Mouse (Mus musculus) E14TG2a.4 (cell line): ENCODE results near the gene Izumo1r.

Experiments
- H3K27me3 ChIP-seq: 2 replicates; pipeline ENCODE4 v1.6.1; 2014; ENCODE audit warnings: low read length, control low read depth; ENCODE audit not compliant: insufficient read depth
- H3K36me3 ChIP-seq: 2 replicates; pipeline ENCODE4 v1.6.1; 2014; ENCODE audit warnings: low read length, control low read depth; ENCODE audit not compliant: insufficient read depth
- H3K4me1 ChIP-seq: replicated peaks from 2 replicates; pipeline ENCODE4 v1.6.1; 2014; ENCODE audit warnings: low read depth, low read length, control low read depth
- H3K4me3 ChIP-seq: replicated peaks from 2 replicates; pipeline ENCODE4 v1.5.1; 2014; ENCODE audit warnings: mild to moderate bottlenecking, low read length
- H3K9me3 ChIP-seq: 2 replicates; pipeline ENCODE4 v1.6.1; 2014; ENCODE audit warnings: low read length, control low read depth
- CTCF ChIP-seq: conservative IDR thresholded peaks from 2 replicates; pipeline ENCODE4 v1.5.1; 2014; ENCODE audit warnings: low read length
- NANOG ChIP-seq: IDR thresholded peaks from 2 replicates; pipeline ENCODE4 v1.6.1; 2014; ENCODE audit warnings: borderline replicate concordance, low read length, mixed read lengths
- POU5F1 ChIP-seq: IDR thresholded peaks from 2 replicates; pipeline ENCODE4 v1.6.1; 2014; ENCODE audit warnings: low read length, borderline replicate concordance

The Izumo1r gene

GRCm38 (mm10) chr9:14866957-14867356 is 36.8 kb downstream of the Izumo1r start:
- peaks cover 81% of the 10 kb centered on the region for H3K27me3 ChIP-seq
- H3K36me3 ChIP-seq, result no peaks in the 10 kb centered on the region
- no peak for TF ChIP-seq POU5F1
- TF ChIP-seq CTCF, result peak; percentile 76
- no peaks in the 10 kb centered on the region for H3K9me3 ChIP-seq
- peaks cover 34% of the 10 kb centered on the region for H3K4me1 ChIP-seq
- no peak overlapping the region for H3K4me3 ChIP-seq

GRCm38 (mm10) chr9:14864726-14865125 is 39.0 kb downstream of the Izumo1r start:
- Histone ChIP-seq H3K27me3 (peaks cover 84% of the 10 kb centered on the region), H3K9me3 (no peaks in the 10 kb centered on the region), H3K4me1 (peaks cover 41% of the 10 kb centered on the region), H3K36me3 (no peaks in the 10 kb centered on the region), H3K4me3 (no peak overlapping the region)
- TF ChIP-seq CTCF (no peak), POU5F1 (no peak), NANOG (no peak)

- Histone ChIP-seq H3K9me3 (no peaks in the 10 kb centered on the region), H3K36me3 (no peaks in the 10 kb centered on the region), H3K4me3 (no peak overlapping the region), H3K27me3 (peaks cover 91% of the 10 kb centered on the region), H3K4me1 (peaks cover 43% of the 10 kb centered on the region)
- TF ChIP-seq CTCF (no peak), NANOG (no peak), POU5F1 (no peak)
Observed at GRCm38 (mm10) chr9:14863126-14863525, 40.6 kb downstream of the Izumo1r start.

GRCm38 (mm10) chr9:14859868-14860639 is 43.7 kb downstream of the Izumo1r start, which contains the start of gene Gpr83:
Gene Gpr83, plus strand, starts transcription at chr9:14860210.
- Histone ChIP-seq H3K36me3 (no peaks in the 10 kb centered on the region), H3K9me3 (no peaks in the 10 kb centered on the region), H3K4me1 (peaks cover 47% of the 10 kb centered on the region), H3K27me3 (peaks cover 88% of the 10 kb centered on the region), H3K4me3 (peak within 1 kb of the TSS; percentile 76)
- TF ChIP-seq CTCF (no peak), POU5F1 (no peak), NANOG (no peak)

- no peaks in the 10 kb centered on the region for H3K9me3 ChIP-seq
- H3K4me3 ChIP-seq, result no peak overlapping the region
- TF ChIP-seq CTCF (no peak), NANOG (no peak), POU5F1 (no peak)
- H3K4me1 ChIP-seq, result peaks cover 55% of the 10 kb centered on the region
- H3K27me3 ChIP-seq, result peaks cover 78% of the 10 kb centered on the region
- H3K36me3 ChIP-seq, result no peaks in the 10 kb centered on the region
Observed at GRCm38 (mm10) chr9:14858782-14859181, 45.0 kb downstream of the Izumo1r start.

- Histone ChIP-seq H3K36me3 (no peaks in the 10 kb centered on the region), H3K9me3 (no peaks in the 10 kb centered on the region), H3K27me3 (peaks cover 73% of the 10 kb centered on the region), H3K4me3 (no peak overlapping the region), H3K4me1 (peaks cover 54% of the 10 kb centered on the region)
- TF ChIP-seq NANOG (no peak), CTCF (no peak), POU5F1 (no peak)
Observed at GRCm38 (mm10) chr9:14858170-14858706, 45.5 kb downstream of the Izumo1r start.

- TF ChIP-seq CTCF (no peak), POU5F1 (no peak), NANOG (no peak)
- Histone ChIP-seq H3K4me1 (peaks cover 43% of the 10 kb centered on the region), H3K27me3 (peaks cover 61% of the 10 kb centered on the region), H3K4me3 (no peak overlapping the region), H3K9me3 (no peaks in the 10 kb centered on the region), H3K36me3 (no peaks in the 10 kb centered on the region)
Observed at GRCm38 (mm10) chr9:14856922-14857654, 46.7 kb downstream of the Izumo1r start.

GRCm38 (mm10) chr9:14854585-14854984 is 49.2 kb downstream of the Izumo1r start:
- H3K27me3 ChIP-seq, result peaks cover 36% of the 10 kb centered on the region
- peaks cover 27% of the 10 kb centered on the region for H3K4me1 ChIP-seq
- no peaks in the 10 kb centered on the region for H3K9me3 ChIP-seq
- no peak overlapping the region for H3K4me3 ChIP-seq
- H3K36me3 ChIP-seq, result no peaks in the 10 kb centered on the region
- TF ChIP-seq CTCF (no peak), POU5F1 (no peak), NANOG (peak; percentile 50; the same call in 1 of the 2 replicates)
